Mouse (Mus musculus) right cerebral cortex, postnatal 25 days (tissue): ENCODE data around the gene Lingo2.

Source experiments
- DNase-seq: peaks from one replicate; pipeline ENCODE4 v3.0.0; 2022

Gene Lingo2

DNA sequence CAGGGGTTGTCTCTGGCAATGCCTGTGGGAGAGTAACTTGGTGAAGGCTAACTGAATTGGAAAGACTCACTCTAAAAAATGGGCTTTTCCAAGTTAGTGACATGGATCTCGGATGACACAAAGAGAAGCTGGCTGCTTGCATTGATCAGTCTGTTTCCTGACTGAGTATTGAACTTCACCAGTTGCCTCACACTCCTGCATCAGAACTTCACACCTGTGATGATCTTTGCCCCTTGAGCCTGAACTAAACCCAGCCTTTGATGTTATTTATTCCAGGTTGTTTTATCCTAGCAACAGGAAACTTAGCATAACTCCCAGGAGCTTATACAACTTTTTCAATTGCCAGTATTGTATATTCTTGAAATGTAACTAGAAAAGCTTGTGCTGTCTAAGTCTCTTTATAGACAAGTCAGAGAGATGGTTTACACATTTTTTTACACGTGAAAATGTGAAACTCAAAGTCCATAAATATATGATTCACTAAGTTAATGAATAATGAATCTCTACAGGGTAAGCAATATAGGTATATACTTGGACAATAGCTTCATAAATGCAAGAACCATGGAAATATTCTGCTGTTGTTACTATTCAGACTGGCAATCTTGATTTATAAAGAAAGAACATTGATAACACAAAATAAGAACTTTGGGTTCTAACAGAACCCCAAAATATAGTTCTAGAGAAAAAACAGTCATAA, 410.7 kb downstream of the Lingo2 start:
- no peak for DNase-seq

DNA sequence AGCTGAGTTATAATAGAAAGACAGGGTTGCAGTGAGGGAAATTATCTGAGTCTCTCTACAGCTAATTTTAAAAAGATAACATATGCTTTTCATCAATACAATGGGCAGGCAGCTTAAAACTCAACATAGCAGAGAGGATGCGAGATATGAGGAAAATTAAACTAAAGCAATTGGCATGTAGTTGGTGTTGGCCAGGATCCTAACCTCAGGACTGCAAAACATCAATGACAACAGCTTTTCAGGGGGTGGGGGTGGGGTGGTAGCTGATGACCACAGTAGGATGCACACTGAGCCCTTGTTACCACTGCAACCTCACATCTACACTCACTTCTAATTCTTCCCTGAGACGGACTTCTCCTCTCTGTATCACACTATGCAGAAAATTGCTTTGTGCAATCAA, 417.7 kb downstream of the Lingo2 start:
- DNase-seq, result no peak

DNA sequence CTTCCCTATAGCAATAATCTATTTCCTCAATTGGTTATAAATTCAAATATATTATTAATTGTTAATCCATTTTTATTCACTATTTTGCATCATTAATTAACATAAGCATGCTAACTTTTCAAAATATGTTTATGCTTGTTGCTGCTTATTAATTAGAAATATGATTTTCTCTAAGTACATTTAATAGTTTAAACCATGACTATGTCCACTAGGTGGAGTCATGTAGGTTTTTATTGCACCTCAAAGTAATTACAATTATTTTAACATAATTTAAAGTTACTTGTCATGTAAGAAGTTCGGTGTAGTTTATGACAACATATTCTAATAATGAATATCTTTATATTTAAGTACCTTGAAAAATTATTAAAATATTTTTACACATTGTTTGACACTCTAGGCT, 461.3 kb downstream of the Lingo2 start:
- no peak for DNase-seq

DNA sequence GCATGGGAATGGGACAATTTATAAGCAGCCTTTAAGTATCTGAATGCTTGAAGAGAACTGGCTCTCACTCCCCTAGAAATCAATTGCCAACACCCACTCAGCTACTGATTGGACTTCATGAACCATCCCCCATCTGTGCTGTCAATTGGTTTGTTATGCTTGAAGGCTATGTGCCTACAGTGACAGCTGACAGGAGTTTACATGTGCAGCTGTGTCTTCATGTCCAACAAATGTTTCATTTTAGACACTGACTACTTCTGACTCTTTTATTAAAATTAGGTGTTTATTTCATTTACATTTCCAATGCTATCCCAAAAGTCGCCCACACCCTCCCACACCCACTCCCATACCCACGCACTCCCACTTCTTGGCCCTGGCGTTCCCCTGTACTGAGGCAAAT, 516.3 kb downstream of the Lingo2 start:
- no peak for DNase-seq

DNA sequence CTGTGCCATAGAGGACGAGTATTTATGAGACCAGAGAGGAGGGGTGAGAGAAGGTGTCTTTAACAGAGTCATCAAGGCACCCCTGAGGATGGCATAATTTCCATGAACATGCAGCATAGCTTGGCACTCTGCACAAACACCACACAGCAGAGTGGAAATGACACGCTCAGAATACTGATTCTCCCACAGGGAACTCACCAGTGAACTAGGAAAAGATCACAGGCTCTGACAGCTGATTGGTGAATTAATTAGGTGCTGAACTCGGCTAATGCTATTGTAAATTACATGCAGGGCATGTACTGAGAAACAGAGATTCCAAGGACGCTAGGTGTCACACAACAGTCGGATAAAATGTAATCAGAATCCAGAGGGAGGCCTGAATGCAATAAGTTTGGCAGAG, 525.4 kb downstream of the Lingo2 start:
- DNase-seq, result no peak

DNA sequence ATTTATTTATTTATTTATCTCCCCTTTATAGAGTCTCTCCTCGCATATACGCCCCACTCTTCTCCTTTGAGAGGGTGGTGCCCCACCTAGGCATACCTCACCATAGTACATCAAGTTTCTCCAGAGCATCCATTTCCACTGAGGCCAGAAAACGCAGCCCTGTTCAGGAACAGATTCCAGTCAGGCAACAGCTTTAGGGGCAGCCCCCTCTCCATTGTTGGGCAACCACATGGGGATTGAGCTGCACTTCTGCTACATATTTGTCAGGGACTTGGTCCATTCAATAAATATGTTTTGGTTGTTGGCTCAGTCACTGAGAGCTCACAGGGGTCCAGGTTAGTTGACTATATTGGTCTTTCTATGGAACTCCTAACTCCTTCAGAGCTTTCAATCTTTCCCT, 544.2 kb downstream of the Lingo2 start:
- no peak for DNase-seq

DNA sequence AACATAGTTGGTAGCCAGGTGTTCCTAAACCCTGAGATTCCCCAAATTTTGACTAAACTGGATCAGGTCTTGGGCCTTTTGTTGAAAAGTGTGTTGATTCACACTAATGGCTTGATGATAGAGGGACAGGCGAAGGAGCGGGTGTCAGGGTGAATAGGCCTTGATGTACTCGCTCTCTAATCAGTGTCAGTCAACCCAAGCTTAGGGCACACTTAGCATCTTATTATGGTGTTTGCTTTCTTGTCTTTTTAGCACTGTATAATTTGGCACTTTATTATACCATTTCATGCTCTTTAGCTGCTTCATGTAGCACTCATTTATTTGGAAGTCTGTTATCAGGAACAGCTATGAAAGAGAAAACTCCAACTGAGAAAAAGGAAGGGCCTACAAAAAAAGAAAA, 582.6 kb downstream of the Lingo2 start:
- no peak for DNase-seq

GRCm38 (mm10) chr4:36354401-36354800, 597.1 kb downstream of the Lingo2 start:
- DNase-seq, result no peak

- no peak for DNase-seq
Measured at GRCm38 (mm10) chr4:36331741-36332140, 619.8 kb downstream of the Lingo2 start.

GRCm38 (mm10) chr4:36325603-36326002, 625.9 kb downstream of the Lingo2 start:
- DNase-seq, result no peak

- no peak for DNase-seq
Measured at GRCm38 (mm10) chr4:36313067-36313466, 638.5 kb downstream of the Lingo2 start.

GRCm38 (mm10) chr4:36311431-36311830, 640.1 kb downstream of the Lingo2 start:
- peak; percentile 19 for DNase-seq

DNA sequence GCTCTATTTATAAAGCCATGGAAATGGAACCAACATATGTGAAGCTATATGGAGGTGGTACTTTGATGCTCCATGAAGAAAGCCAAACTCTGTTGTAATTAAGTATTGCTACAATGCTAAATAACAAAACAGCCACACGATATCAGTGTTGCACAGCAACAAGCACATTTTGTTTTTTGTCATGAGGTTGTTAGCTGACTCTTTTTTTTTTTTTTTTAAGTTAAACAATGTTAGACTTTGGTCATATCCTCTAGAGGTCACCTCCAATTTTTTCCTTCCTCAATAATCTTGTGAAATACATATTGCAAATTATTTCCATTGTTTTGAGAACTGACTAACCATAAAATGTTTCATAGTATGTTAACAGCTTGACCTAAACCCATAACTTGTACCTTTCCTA, 646.3 kb downstream of the Lingo2 start:
- DNase-seq, result no peak

- DNase-seq, result no peak
Measured at GRCm38 (mm10) chr4:36289701-36290053, 661.9 kb downstream of the Lingo2 start.

DNA sequence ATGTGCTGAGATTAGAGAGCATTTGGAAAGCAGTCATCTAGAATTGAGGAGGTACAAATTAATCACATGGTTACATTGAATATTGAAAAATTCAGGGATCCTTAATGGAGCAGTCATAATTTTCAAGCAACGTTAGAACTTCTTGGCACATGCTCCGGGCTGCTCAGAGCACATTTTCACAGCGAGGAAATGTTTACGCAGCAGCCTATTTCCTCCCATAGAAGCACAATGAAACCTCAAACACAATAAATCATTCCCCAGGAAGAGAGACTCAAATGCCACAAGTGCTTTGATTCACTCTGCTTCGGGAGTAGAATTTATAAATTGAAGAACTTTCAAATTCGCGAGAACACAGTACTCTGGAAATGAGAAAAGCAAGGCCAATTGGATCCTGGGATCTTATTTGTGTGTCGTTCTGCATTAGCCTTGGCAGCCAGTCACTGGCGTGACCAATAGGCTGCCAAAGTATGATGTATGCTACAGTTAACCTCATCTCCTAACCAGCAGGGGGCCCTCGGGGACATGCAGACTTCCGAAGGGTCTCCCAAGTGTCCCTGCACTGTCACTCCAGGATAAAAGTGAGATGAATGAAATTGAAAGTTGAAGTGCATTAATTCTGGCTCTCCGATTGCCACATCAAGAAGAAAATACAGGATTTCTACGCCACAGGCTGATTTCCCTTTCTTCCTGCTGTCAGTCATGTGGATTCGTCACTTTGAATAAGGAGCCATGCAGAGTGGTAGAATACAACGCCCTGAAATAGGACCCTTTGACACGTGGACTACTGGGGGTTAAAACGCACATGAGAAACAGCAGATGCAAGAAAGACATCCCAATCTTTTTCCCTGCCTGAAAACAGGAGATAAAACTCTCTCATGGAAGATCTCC, 662.5 kb downstream of the Lingo2 start:
- peak; percentile 55 for DNase-seq

GRCm38 (mm10) chr4:36262436-36263169, 688.9 kb downstream of the Lingo2 start:
- DNase-seq, result no peak

GRCm38 (mm10) chr4:36186231-36186922, 765.2 kb downstream of the Lingo2 start:
- DNase-seq, result peak; percentile 37

DNA sequence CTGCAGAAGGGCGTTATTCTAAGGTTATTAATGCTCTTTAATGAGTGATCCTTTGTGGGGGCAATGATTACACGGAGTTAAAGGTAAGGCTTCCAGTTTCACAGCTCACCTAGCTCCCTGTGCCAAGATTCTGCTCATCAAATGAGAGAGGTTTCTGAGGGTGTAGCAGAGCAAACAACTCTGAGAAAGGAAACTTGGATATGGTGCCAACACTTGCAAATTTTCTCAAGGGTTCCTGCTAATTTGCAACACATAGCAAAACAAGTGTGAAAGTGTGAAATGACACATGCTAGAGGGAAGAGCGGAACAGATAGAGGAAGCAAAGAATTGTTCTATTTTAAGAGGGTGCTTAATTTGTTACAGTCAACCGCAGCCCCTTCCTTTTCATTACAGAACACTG, 767.9 kb downstream of the Lingo2 start:
- DNase-seq, result no peak

DNA sequence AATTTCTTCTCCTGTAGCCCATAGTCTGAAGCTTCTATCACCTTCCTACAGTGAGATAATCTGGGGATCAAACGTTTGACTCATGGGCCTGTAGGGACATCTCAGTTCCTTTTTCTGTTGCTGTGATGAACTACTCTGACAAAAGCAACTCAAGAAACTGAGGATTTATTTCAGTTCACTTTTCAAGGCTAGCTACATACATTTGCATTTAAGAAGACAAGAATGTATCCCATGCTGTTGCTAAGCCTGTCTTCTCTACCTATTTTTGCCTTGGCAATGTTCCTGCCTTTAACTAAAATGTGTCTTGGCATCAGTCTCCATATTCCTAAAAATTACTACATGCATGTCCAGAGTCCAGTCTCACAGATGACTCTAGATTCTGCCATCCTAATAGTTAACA, 781.4 kb downstream of the Lingo2 start:
- DNase-seq, result no peak

GRCm38 (mm10) chr4:36131341-36131740, 820.2 kb downstream of the Lingo2 start:
- DNase-seq, result no peak

DNA sequence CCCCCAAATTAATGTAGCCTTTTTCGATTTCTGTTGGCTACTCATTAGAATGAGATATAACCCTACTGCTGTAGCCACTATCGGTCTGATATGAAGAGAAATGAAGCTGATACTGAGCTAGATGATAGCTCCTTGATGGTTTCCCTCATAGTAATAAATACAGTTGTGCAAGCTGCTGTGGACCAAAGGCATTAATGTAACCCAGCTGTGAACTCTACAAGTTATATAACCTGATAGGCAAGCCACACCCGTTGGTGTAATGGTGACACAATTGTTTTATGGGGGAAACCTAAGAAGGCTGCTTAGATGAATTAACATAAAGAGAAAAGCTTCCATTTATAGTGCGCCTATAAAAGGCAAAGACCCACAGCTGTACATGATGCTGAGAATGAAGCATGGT, 856.1 kb downstream of the Lingo2 start:
- no peak for DNase-seq

GRCm38 (mm10) chr4:36081095-36081852, 870.3 kb downstream of the Lingo2 start:
- no peak for DNase-seq
